Mouse (Mus musculus): Measurements from ENCODE around the gene Phf21a. TPM values are rescaled to one million over a fixed set of nuclear protein-coding genes. Genes with fewer than 3 reads are reported as not detected.

The Phf21a gene
- polyA plus RNA-seq, 1 experiment, result 52.2 TPM

- no peak overlapping the region for H3K9ac ChIP-seq (ENCODE audit: low read depth, poor library complexity, severe bottlenecking)
- TF ChIP-seq CTCF (IDR thresholded peaks at IDR 0.05; ENCODE audit: low read depth, low read length) (no peak), POLR2A (IDR thresholded peaks at IDR 0.05; ENCODE audit: insufficient read depth, low read length) (no peak), EP300 (IDR thresholded peaks at IDR 0.05; ENCODE audit: insufficient read depth, low read depth, low read length) (no peak)
- H3K4me3 ChIP-seq (ENCODE audit: low read depth, low read length), result no peak overlapping the region
- no peaks in the 10 kb centered on the region for H3K27me3 ChIP-seq (ENCODE audit: control insufficient read depth, insufficient read depth, low read length, poor library complexity, severe bottlenecking)
- H3K9me3 ChIP-seq (replicated peaks; ENCODE audit: control insufficient read depth, insufficient read depth, low read length, poor library complexity, severe bottlenecking), result no peaks in the 10 kb centered on the region
- no peaks in the 10 kb centered on the region for H3K4me1 ChIP-seq (ENCODE audit: control insufficient read depth, insufficient read depth, low read length)
- H3K36me3 ChIP-seq (ENCODE audit: control insufficient read depth, insufficient read depth, low read length, poor library complexity, severe bottlenecking), result no peaks in the 10 kb centered on the region
- no peak overlapping the region for H3K27ac ChIP-seq (ENCODE audit: insufficient read depth, low read length)
Observed at GRCm38 (mm10) chr2:92241317-92241716, 148.4 kb downstream of the Phf21a start.

GRCm38 (mm10) chr2:92246112-92246511 is 153.2 kb downstream of the Phf21a start:
- Histone ChIP-seq H3K4me1 (ENCODE audit: control insufficient read depth, insufficient read depth, low read length) (no peaks in the 10 kb centered on the region), H3K9me3 (replicated peaks; ENCODE audit: control insufficient read depth, insufficient read depth, low read length, poor library complexity, severe bottlenecking) (no peaks in the 10 kb centered on the region), H3K27me3 (ENCODE audit: control insufficient read depth, insufficient read depth, low read length, poor library complexity, severe bottlenecking) (no peaks in the 10 kb centered on the region), H3K4me3 (ENCODE audit: low read depth, low read length) (no peak overlapping the region), H3K9ac (ENCODE audit: low read depth, poor library complexity, severe bottlenecking) (no peak overlapping the region), H3K36me3 (ENCODE audit: control insufficient read depth, insufficient read depth, low read length, poor library complexity, severe bottlenecking) (no peaks in the 10 kb centered on the region), H3K27ac (ENCODE audit: insufficient read depth, low read length) (no peak overlapping the region)
- TF ChIP-seq CTCF (IDR thresholded peaks at IDR 0.05; ENCODE audit: low read depth, low read length), result no peak
- no peak for TF ChIP-seq EP300 (IDR thresholded peaks at IDR 0.05; ENCODE audit: insufficient read depth, low read depth, low read length)
- TF ChIP-seq POLR2A (IDR thresholded peaks at IDR 0.05; ENCODE audit: insufficient read depth, low read length), result no peak

- no peaks in the 10 kb centered on the region for H3K9me3 ChIP-seq (replicated peaks; ENCODE audit: control insufficient read depth, insufficient read depth, low read length, poor library complexity, severe bottlenecking)
- no peaks in the 10 kb centered on the region for H3K27me3 ChIP-seq (ENCODE audit: control insufficient read depth, insufficient read depth, low read length, poor library complexity, severe bottlenecking)
- no peak for TF ChIP-seq POLR2A (IDR thresholded peaks at IDR 0.05; ENCODE audit: insufficient read depth, low read length)
- TF ChIP-seq CTCF (IDR thresholded peaks at IDR 0.05; ENCODE audit: low read depth, low read length), result no peak
- TF ChIP-seq EP300 (IDR thresholded peaks at IDR 0.05; ENCODE audit: insufficient read depth, low read depth, low read length), result no peak
- no peaks in the 10 kb centered on the region for H3K4me1 ChIP-seq (ENCODE audit: control insufficient read depth, insufficient read depth, low read length)
- no peak overlapping the region for H3K9ac ChIP-seq (ENCODE audit: low read depth, poor library complexity, severe bottlenecking)
- no peak overlapping the region for H3K27ac ChIP-seq (ENCODE audit: insufficient read depth, low read length)
- no peaks in the 10 kb centered on the region for H3K36me3 ChIP-seq (ENCODE audit: control insufficient read depth, insufficient read depth, low read length, poor library complexity, severe bottlenecking)
- H3K4me3 ChIP-seq (ENCODE audit: low read depth, low read length), result no peak overlapping the region
Observed at GRCm38 (mm10) chr2:92247711-92248110, 154.8 kb downstream of the Phf21a start.

GRCm38 (mm10) chr2:92250472-92250871 is 157.6 kb downstream of the Phf21a start:
- Histone ChIP-seq H3K27me3 (ENCODE audit: control insufficient read depth, insufficient read depth, low read length, poor library complexity, severe bottlenecking) (no peaks in the 10 kb centered on the region), H3K4me3 (ENCODE audit: low read depth, low read length) (no peak overlapping the region)

GRCm38 (mm10) chr2:92253777-92254176 is 160.9 kb downstream of the Phf21a start:
- no peaks in the 10 kb centered on the region for H3K36me3 ChIP-seq (ENCODE audit: control insufficient read depth, insufficient read depth, low read length, poor library complexity, severe bottlenecking)
- H3K9me3 ChIP-seq (replicated peaks; ENCODE audit: control insufficient read depth, insufficient read depth, low read length, poor library complexity, severe bottlenecking), result no peaks in the 10 kb centered on the region
- H3K27me3 ChIP-seq (ENCODE audit: control insufficient read depth, insufficient read depth, low read length, poor library complexity, severe bottlenecking), result no peaks in the 10 kb centered on the region
- no peaks in the 10 kb centered on the region for H3K4me1 ChIP-seq (ENCODE audit: control insufficient read depth, insufficient read depth, low read length)
- no peak overlapping the region for H3K27ac ChIP-seq (ENCODE audit: insufficient read depth, low read length)
- H3K4me3 ChIP-seq (ENCODE audit: low read depth, low read length), result no peak overlapping the region
- H3K9ac ChIP-seq (ENCODE audit: low read depth, poor library complexity, severe bottlenecking), result no peak overlapping the region
- no peak for TF ChIP-seq CTCF (IDR thresholded peaks at IDR 0.05; ENCODE audit: low read depth, low read length)

More at GRCm38 (mm10) chr2:92250472-92250871, 157.6 kb downstream of the Phf21a start:
- Histone ChIP-seq H3K9me3 (replicated peaks; ENCODE audit: control insufficient read depth, insufficient read depth, low read length, poor library complexity, severe bottlenecking) (no peaks in the 10 kb centered on the region), H3K4me1 (ENCODE audit: control insufficient read depth, insufficient read depth, low read length) (no peaks in the 10 kb centered on the region), H3K36me3 (ENCODE audit: control insufficient read depth, insufficient read depth, low read length, poor library complexity, severe bottlenecking) (no peaks in the 10 kb centered on the region), H3K27ac (ENCODE audit: insufficient read depth, low read length) (no peak overlapping the region), H3K9ac (ENCODE audit: low read depth, poor library complexity, severe bottlenecking) (no peak overlapping the region)
- TF ChIP-seq CTCF (IDR thresholded peaks at IDR 0.05; ENCODE audit: low read depth, low read length), result no peak
- no peak for TF ChIP-seq POLR2A (IDR thresholded peaks at IDR 0.05; ENCODE audit: insufficient read depth, low read length)
- no peak for TF ChIP-seq EP300 (IDR thresholded peaks at IDR 0.05; ENCODE audit: insufficient read depth, low read depth, low read length)

- no peak overlapping the region for H3K4me3 ChIP-seq (ENCODE audit: low read depth, low read length)
- no peaks in the 10 kb centered on the region for H3K36me3 ChIP-seq (ENCODE audit: control insufficient read depth, insufficient read depth, low read length, poor library complexity, severe bottlenecking)
- no peak overlapping the region for H3K27ac ChIP-seq (ENCODE audit: insufficient read depth, low read length)
- no peaks in the 10 kb centered on the region for H3K27me3 ChIP-seq (ENCODE audit: control insufficient read depth, insufficient read depth, low read length, poor library complexity, severe bottlenecking)
- TF ChIP-seq CTCF (IDR thresholded peaks at IDR 0.05; ENCODE audit: low read depth, low read length), result no peak
- TF ChIP-seq POLR2A (IDR thresholded peaks at IDR 0.05; ENCODE audit: insufficient read depth, low read length), result no peak
- no peak for TF ChIP-seq EP300 (IDR thresholded peaks at IDR 0.05; ENCODE audit: insufficient read depth, low read depth, low read length)
- H3K9me3 ChIP-seq (replicated peaks; ENCODE audit: control insufficient read depth, insufficient read depth, low read length, poor library complexity, severe bottlenecking), result no peaks in the 10 kb centered on the region
- H3K4me1 ChIP-seq (ENCODE audit: control insufficient read depth, insufficient read depth, low read length), result no peaks in the 10 kb centered on the region
- no peak overlapping the region for H3K9ac ChIP-seq (ENCODE audit: low read depth, poor library complexity, severe bottlenecking)
Observed at GRCm38 (mm10) chr2:92256141-92256540, 163.2 kb downstream of the Phf21a start.
